Mouse (Mus musculus): ENCODE results near the gene Hbb-bs. TPM values are rescaled to one million over a fixed set of nuclear protein-coding genes. Genes with fewer than 3 reads are reported as not detected.
"Not testable (repeated sequence)": the region's sequence is repeated elsewhere in the genome, so short reads cannot be mapped to it uniquely, and the experiment has no call there.

The Hbb-bs gene
- polyA plus RNA-seq, 1 experiment from 2014 or later: 7,493 TPM

- Histone ChIP-seq H3K9ac (no peak overlapping the region), H3K4me3 (replicated peaks) (no peak overlapping the region), H3K9me3 (replicated peaks) (no peaks in the 10 kb centered on the region), H3K4me1 (no peaks in the 10 kb centered on the region), H3K27me3 (no peaks in the 10 kb centered on the region), H3K4me2 (replicated peaks) (no peak overlapping the region), H3K27ac (replicated peaks) (no peak overlapping the region), H3K36me3 (no peaks in the 10 kb centered on the region)
- 75% methylated on average over 3 of the region's 3 CpGs for WGBS
- ATAC-seq (ENCODE audit: insufficient number of reproducible peaks, low FRiP score, low TSS enrichment, low read depth): no peak
Measured at GRCm38 (mm10) chr7:103810746-103811145, 17.1 kb downstream of the Hbb-bs start.

- WGBS: 79% methylated on average over 1 of the region's 1 CpGs
- Histone ChIP-seq H3K4me1 (no peaks in the 10 kb centered on the region), H3K9me3 (replicated peaks) (no peaks in the 10 kb centered on the region), H3K9ac (no peak overlapping the region), H3K27ac (replicated peaks) (no peak overlapping the region), H3K4me3 (replicated peaks) (no peak overlapping the region), H3K27me3 (no peaks in the 10 kb centered on the region), H3K4me2 (replicated peaks) (no peak overlapping the region), H3K36me3 (no peaks in the 10 kb centered on the region)
- ATAC-seq (ENCODE audit: insufficient number of reproducible peaks, low FRiP score, low TSS enrichment, low read depth): no peak
Measured at GRCm38 (mm10) chr7:103810296-103810695, 17.6 kb downstream of the Hbb-bs start.

GRCm38 (mm10) chr7:103809801-103810155 is 18.1 kb downstream of the Hbb-bs start:
- H3K27ac ChIP-seq (replicated peaks): no peak overlapping the region
- WGBS: 50% methylated on average over 1 of the region's 1 CpGs
- no peak overlapping the region for H3K4me3 ChIP-seq (replicated peaks)
- no peak for ATAC-seq (ENCODE audit: insufficient number of reproducible peaks, low FRiP score, low TSS enrichment, low read depth)
- no peaks in the 10 kb centered on the region for H3K36me3 ChIP-seq
- H3K4me1 ChIP-seq: no peaks in the 10 kb centered on the region
- H3K9ac ChIP-seq: no peak overlapping the region
- no peaks in the 10 kb centered on the region for H3K27me3 ChIP-seq
- H3K9me3 ChIP-seq (replicated peaks): no peaks in the 10 kb centered on the region
- no peak overlapping the region for H3K4me2 ChIP-seq (replicated peaks)

- H3K4me3 ChIP-seq (replicated peaks): no peak overlapping the region
- no peak for ATAC-seq (ENCODE audit: insufficient number of reproducible peaks, low FRiP score, low TSS enrichment, low read depth)
- H3K27me3 ChIP-seq: no peaks in the 10 kb centered on the region
- 73% methylated on average over 5 of the region's 5 CpGs for WGBS
- H3K36me3 ChIP-seq: no peaks in the 10 kb centered on the region
- no peak overlapping the region for H3K27ac ChIP-seq (replicated peaks)
- H3K9ac ChIP-seq: no peak overlapping the region
- H3K4me1 ChIP-seq: no peaks in the 10 kb centered on the region
- no peaks in the 10 kb centered on the region for H3K9me3 ChIP-seq (replicated peaks)
- H3K4me2 ChIP-seq (replicated peaks): no peak overlapping the region
Measured at GRCm38 (mm10) chr7:103808971-103809800, 18.7 kb downstream of the Hbb-bs start.

- H3K4me1 ChIP-seq; H3K4me2 ChIP-seq (replicated peaks); H3K27me3 ChIP-seq; ATAC-seq (ENCODE audit: insufficient number of reproducible peaks, low FRiP score, low TSS enrichment, low read depth); H3K4me3 ChIP-seq (replicated peaks); H3K36me3 ChIP-seq; H3K9ac ChIP-seq; H3K9me3 ChIP-seq (replicated peaks); H3K27ac ChIP-seq (replicated peaks): not testable (repeated sequence)
- WGBS: 75% methylated on average over 2 of the region's 2 CpGs
Measured at GRCm38 (mm10) chr7:103808120-103808519, 19.8 kb downstream of the Hbb-bs start.

- Histone ChIP-seq H3K36me3 (no peaks in the 10 kb centered on the region), H3K4me3 (replicated peaks) (no peak overlapping the region), H3K9ac (no peak overlapping the region), H3K9me3 (replicated peaks) (no peaks in the 10 kb centered on the region), H3K4me1 (no peaks in the 10 kb centered on the region), H3K27me3 (no peaks in the 10 kb centered on the region), H3K27ac (replicated peaks) (no peak overlapping the region), H3K4me2 (replicated peaks) (no peak overlapping the region)
- 52% methylated on average over 1 of the region's 1 CpGs for WGBS
- ATAC-seq (ENCODE audit: insufficient number of reproducible peaks, low FRiP score, low TSS enrichment, low read depth): no peak
Measured at GRCm38 (mm10) chr7:103806856-103807255, 21.0 kb downstream of the Hbb-bs start.

- Histone ChIP-seq H3K9ac (no peak overlapping the region), H3K4me1 (no peaks in the 10 kb centered on the region), H3K27me3 (no peaks in the 10 kb centered on the region), H3K4me3 (replicated peaks) (no peak overlapping the region), H3K36me3 (no peaks in the 10 kb centered on the region), H3K4me2 (replicated peaks) (no peak overlapping the region), H3K27ac (replicated peaks) (no peak overlapping the region), H3K9me3 (replicated peaks) (no peaks in the 10 kb centered on the region)
- ATAC-seq (ENCODE audit: insufficient number of reproducible peaks, low FRiP score, low TSS enrichment, low read depth): no peak
- WGBS: 21% methylated on average over 4 of the region's 4 CpGs
Measured at GRCm38 (mm10) chr7:103792669-103793388, 35.1 kb downstream of the Hbb-bs start.

GRCm38 (mm10) chr7:103791721-103792120 is 36.2 kb downstream of the Hbb-bs start, which contains the start of gene Olfr67:
Olfr67 (minus strand) TSS chr7:103791821.
- ATAC-seq (ENCODE audit: insufficient number of reproducible peaks, low FRiP score, low TSS enrichment, low read depth): no peak
- Histone ChIP-seq H3K4me2 (replicated peaks) (no peak within 1 kb of the TSS), H3K4me1 (no peaks in the 10 kb centered on the region), H3K4me3 (replicated peaks) (no peak within 1 kb of the TSS), H3K36me3 (no peaks in the 10 kb centered on the region), H3K27ac (replicated peaks) (no peak within 1 kb of the TSS), H3K27me3 (no peaks in the 10 kb centered on the region), H3K9me3 (replicated peaks) (no peaks in the 10 kb centered on the region), H3K9ac (no peak within 1 kb of the TSS)
- WGBS: 67% methylated on average over 3 of the region's 3 CpGs

GRCm38 (mm10) chr7:103779598-103779997 is 48.3 kb downstream of the Hbb-bs start, which contains the start of gene Olfr68:
Olfr68 (minus strand) TSS chr7:103779698.
- Histone ChIP-seq H3K4me2 (replicated peaks) (no peak within 1 kb of the TSS), H3K27me3 (no peaks in the 10 kb centered on the region), H3K36me3 (no peaks in the 10 kb centered on the region), H3K4me1 (no peaks in the 10 kb centered on the region), H3K4me3 (replicated peaks) (no peak within 1 kb of the TSS), H3K9ac (no peak within 1 kb of the TSS), H3K27ac (replicated peaks) (no peak within 1 kb of the TSS), H3K9me3 (replicated peaks) (no peaks in the 10 kb centered on the region)
- ATAC-seq (ENCODE audit: insufficient number of reproducible peaks, low FRiP score, low TSS enrichment, low read depth): no peak
- 74% methylated on average over 3 of the region's 3 CpGs for WGBS

- H3K9ac ChIP-seq; H3K4me2 ChIP-seq (replicated peaks); H3K27ac ChIP-seq (replicated peaks); H3K9me3 ChIP-seq (replicated peaks); H3K4me3 ChIP-seq (replicated peaks); ATAC-seq (ENCODE audit: insufficient number of reproducible peaks, low FRiP score, low TSS enrichment, low read depth); H3K27me3 ChIP-seq; H3K4me1 ChIP-seq; H3K36me3 ChIP-seq: not testable (repeated sequence)
- WGBS: 82% methylated on average over 4 of the region's 4 CpGs
Measured at GRCm38 (mm10) chr7:103777652-103778051, 50.2 kb downstream of the Hbb-bs start.
